Mouse (Mus musculus): ENCODE data around the gene Pcsk6. TPM values are rescaled to one million over a fixed set of nuclear protein-coding genes. Genes with fewer than 3 reads are reported as not detected.

Gene Pcsk6
- polyA plus RNA-seq, 1 experiment = 1.6 TPM

DNA sequence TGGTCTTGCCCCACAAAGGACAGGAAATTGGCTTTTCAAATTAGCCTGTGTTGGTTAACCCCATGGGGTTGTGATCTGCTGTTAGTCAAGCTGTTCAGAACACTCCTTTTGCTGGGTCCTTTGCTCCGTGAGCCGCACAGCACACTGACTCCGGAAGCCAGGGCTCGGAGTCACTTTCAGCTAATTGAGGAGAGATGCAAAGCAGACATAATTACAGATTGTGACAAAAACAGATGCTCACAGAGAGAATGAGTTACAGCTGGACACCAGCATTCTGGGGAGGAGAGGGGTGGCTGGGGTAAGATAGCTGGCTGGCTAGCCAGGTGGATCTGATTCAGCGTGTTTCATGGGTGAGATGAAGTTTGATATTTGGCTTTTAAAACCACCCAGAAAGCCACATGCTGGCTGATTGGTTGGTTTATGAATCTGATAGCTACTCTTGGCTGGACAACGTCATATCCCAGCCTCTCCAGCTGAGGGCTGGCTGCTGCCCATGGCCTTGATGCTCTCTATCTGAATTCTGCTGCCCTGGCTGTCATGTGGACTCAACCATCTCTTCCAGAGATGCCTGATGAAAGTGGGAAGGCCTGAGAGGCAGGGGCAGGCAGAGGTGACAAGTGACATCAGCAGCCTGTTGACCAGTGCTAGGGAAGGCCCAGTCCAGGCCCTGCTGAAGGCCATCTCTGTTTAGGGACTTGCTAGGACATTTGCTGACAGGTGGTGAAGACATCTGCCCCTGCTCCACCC lies 167.4 kb downstream of the Pcsk6 start:
- Histone ChIP-seq H3K4me1 (ENCODE audit: control insufficient read depth, insufficient read depth, insufficient read length) (no peaks in the 10 kb centered on the region), H3K27ac (ENCODE audit: insufficient read depth, low read length) (no peak overlapping the region), H3K27me3 (ENCODE audit: control insufficient read depth, insufficient read depth, low read length) (no peaks in the 10 kb centered on the region), H3K4me3 (ENCODE audit: extremely low read depth, insufficient read depth, insufficient read length) (no peak overlapping the region), H3K36me3 (ENCODE audit: control insufficient read depth, insufficient read depth, low read length) (no peaks in the 10 kb centered on the region)
- DNase-seq (ENCODE audit: low read depth in 1 of 2, low spot score in 2 of 2) = no peak
- TF ChIP-seq CTCF (IDR thresholded peaks at IDR 0.05; ENCODE audit: extremely low read depth, insufficient read depth, insufficient read length, insufficient replicate concordance) (no peak), POLR2A (IDR thresholded peaks at IDR 0.05; ENCODE audit: low read depth, low read length) (no peak)
- 84% methylated on average over 6 of the region's 6 CpGs for WGBS

GRCm38 (mm10) chr7:66036809-66037208 lies 175.3 kb downstream of the Pcsk6 start:
- no peaks in the 10 kb centered on the region; the same call in 1 of the 2 replicates for H3K27me3 ChIP-seq (ENCODE audit: control insufficient read depth, insufficient read depth, low read length)
- no peaks in the 10 kb centered on the region for H3K36me3 ChIP-seq (ENCODE audit: control insufficient read depth, insufficient read depth, low read length)
- TF ChIP-seq CTCF (IDR thresholded peaks at IDR 0.05; ENCODE audit: extremely low read depth, insufficient read depth, insufficient read length, insufficient replicate concordance) (no peak), POLR2A (IDR thresholded peaks at IDR 0.05; ENCODE audit: low read depth, low read length) (no peak)
- H3K4me3 ChIP-seq (ENCODE audit: extremely low read depth, insufficient read depth, insufficient read length) = no peak overlapping the region
- 57% methylated on average over 8 of the region's 8 CpGs for WGBS
- DNase-seq (ENCODE audit: low read depth in 1 of 2, low spot score in 2 of 2) = no peak
- no peak overlapping the region for H3K27ac ChIP-seq (ENCODE audit: insufficient read depth, low read length)
- no peaks in the 10 kb centered on the region for H3K4me1 ChIP-seq (ENCODE audit: control insufficient read depth, insufficient read depth, insufficient read length)

GRCm38 (mm10) chr7:66038261-66038660 lies 176.7 kb downstream of the Pcsk6 start:
- TF ChIP-seq CTCF (IDR thresholded peaks at IDR 0.05; ENCODE audit: extremely low read depth, insufficient read depth, insufficient read length, insufficient replicate concordance) (no peak), POLR2A (IDR thresholded peaks at IDR 0.05; ENCODE audit: low read depth, low read length) (no peak)
- Histone ChIP-seq H3K27ac (ENCODE audit: insufficient read depth, low read length) (no peak overlapping the region), H3K4me1 (ENCODE audit: control insufficient read depth, insufficient read depth, insufficient read length) (no peaks in the 10 kb centered on the region), H3K4me3 (ENCODE audit: extremely low read depth, insufficient read depth, insufficient read length) (no peak overlapping the region), H3K36me3 (ENCODE audit: control insufficient read depth, insufficient read depth, low read length) (no peaks in the 10 kb centered on the region), H3K27me3 (ENCODE audit: control insufficient read depth, insufficient read depth, low read length) (no peaks in the 10 kb centered on the region; the same call in 1 of the 2 replicates)
- 80% methylated on average over 3 of the region's 3 CpGs for WGBS
- DNase-seq (ENCODE audit: low read depth in 1 of 2, low spot score in 2 of 2) = no peak

DNA sequence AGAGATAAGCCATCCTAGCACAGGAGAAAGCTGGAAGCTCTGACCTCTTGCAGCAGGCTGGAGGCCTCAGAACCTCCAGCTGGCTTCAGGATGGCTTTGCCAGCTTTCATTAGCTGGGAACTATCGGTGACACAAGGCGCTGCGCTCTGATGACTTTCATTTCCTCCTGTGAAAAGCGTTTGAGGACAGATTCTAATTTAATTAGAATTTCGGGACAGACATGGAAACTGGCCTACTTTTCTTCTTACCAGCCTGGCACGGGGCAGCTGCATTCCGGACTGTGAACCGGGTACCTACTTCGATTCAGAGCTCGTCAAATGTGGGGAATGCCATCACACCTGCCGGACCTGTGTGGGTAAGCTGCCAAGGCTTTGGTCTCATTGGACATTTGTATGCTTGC lies 177.2 kb downstream of the Pcsk6 start:
- no peaks in the 10 kb centered on the region for H3K4me1 ChIP-seq (ENCODE audit: control insufficient read depth, insufficient read depth, insufficient read length)
- H3K27me3 ChIP-seq (ENCODE audit: control insufficient read depth, insufficient read depth, low read length) = no peaks in the 10 kb centered on the region; the same call in 1 of the 2 replicates
- H3K36me3 ChIP-seq (ENCODE audit: control insufficient read depth, insufficient read depth, low read length) = no peaks in the 10 kb centered on the region
- no peak overlapping the region for H3K27ac ChIP-seq (ENCODE audit: insufficient read depth, low read length)
- 47% methylated on average over 11 of the region's 11 CpGs for WGBS
- TF ChIP-seq CTCF (IDR thresholded peaks at IDR 0.05; ENCODE audit: extremely low read depth, insufficient read depth, insufficient read length, insufficient replicate concordance) (no peak), POLR2A (IDR thresholded peaks at IDR 0.05; ENCODE audit: low read depth, low read length) (no peak)
- H3K4me3 ChIP-seq (ENCODE audit: extremely low read depth, insufficient read depth, insufficient read length) = no peak overlapping the region
- DNase-seq (ENCODE audit: low read depth in 1 of 2, low spot score in 2 of 2) = no peak

DNA sequence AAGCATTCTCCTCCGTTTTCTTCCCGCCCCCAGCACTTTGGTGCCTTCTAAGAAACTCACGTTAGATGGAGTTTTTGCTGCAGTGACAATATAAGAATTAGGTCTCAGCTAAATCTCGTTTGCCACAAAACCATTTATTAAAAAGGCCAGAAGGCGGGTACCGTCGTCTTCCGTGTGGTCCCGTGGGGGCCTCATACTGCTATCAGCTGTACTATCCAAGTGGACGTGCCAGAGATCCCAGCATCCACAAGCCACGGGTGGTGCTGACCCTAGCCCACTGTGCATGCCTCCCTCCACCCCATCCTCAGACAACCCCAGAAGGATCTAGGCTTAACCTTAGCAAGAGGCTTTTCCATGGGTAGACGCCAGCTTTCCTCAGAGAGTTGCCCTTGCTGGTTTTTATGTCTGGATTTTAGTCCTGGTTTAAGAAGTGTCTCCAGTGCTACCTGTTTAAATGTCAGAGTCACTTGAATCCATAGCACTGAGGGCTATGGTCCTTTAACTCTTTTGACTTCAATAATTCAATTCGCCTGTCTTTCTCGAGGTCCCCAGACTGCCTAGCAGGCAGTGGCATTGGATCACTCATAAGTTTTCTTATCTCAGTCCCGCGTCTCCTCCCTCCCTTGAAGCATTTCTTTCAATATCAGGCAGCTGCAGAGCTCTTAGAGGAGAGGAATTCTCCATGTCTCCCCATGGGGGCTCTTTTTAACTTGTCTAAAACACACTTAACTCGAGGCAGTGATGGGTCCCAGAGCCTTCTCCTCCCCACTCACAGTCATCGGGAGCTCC lies 178.7 kb downstream of the Pcsk6 start:
- H3K27me3 ChIP-seq (ENCODE audit: control insufficient read depth, insufficient read depth, low read length) = no peaks in the 10 kb centered on the region
- DNase-seq (ENCODE audit: low read depth in 1 of 2, low spot score in 2 of 2) = no peak
- H3K36me3 ChIP-seq (ENCODE audit: control insufficient read depth, insufficient read depth, low read length) = no peaks in the 10 kb centered on the region
- H3K4me3 ChIP-seq (ENCODE audit: extremely low read depth, insufficient read depth, insufficient read length) = no peak overlapping the region
- WGBS = 83% methylated on average over 18 of the region's 18 CpGs
- H3K27ac ChIP-seq (ENCODE audit: insufficient read depth, low read length) = no peak overlapping the region
- no peaks in the 10 kb centered on the region for H3K4me1 ChIP-seq (ENCODE audit: control insufficient read depth, insufficient read depth, insufficient read length)
- TF ChIP-seq POLR2A (IDR thresholded peaks at IDR 0.05; ENCODE audit: low read depth, low read length) = no peak
- TF ChIP-seq CTCF (IDR thresholded peaks at IDR 0.05; ENCODE audit: extremely low read depth, insufficient read depth, insufficient read length, insufficient replicate concordance) = no peak

- H3K27ac ChIP-seq (ENCODE audit: insufficient read depth, low read length) = no peak within 1 kb of the TSS
- no peaks in the 10 kb centered on the region for H3K27me3 ChIP-seq (ENCODE audit: control insufficient read depth, insufficient read depth, low read length)
- TF ChIP-seq POLR2A (IDR thresholded peaks at IDR 0.05; ENCODE audit: low read depth, low read length) (no peak), CTCF (IDR thresholded peaks at IDR 0.05; ENCODE audit: extremely low read depth, insufficient read depth, insufficient read length, insufficient replicate concordance) (no peak)
- no peaks in the 10 kb centered on the region for H3K4me1 ChIP-seq (ENCODE audit: control insufficient read depth, insufficient read depth, insufficient read length)
- H3K4me3 ChIP-seq (ENCODE audit: extremely low read depth, insufficient read depth, insufficient read length) = no peak within 1 kb of the TSS
- no peaks in the 10 kb centered on the region for H3K36me3 ChIP-seq (ENCODE audit: control insufficient read depth, insufficient read depth, low read length)
- WGBS = 27% methylated on average over 10 of the region's 10 CpGs
- DNase-seq (ENCODE audit: low read depth in 1 of 2, low spot score in 2 of 2) = no peak
Observed at GRCm38 (mm10) chr7:66043552-66044459, 182.3 kb downstream of the Pcsk6 start, which contains the start of gene Gm45213. Gene Gm45213, plus strand, starts transcription at chr7:66043602.
